Mouse (Mus musculus) urinary bladder, postnatal 10 days (tissue): ENCODE results near the gene Cpm.

Experiments used
- DNase-seq: peaks from one replicate; pipeline ENCODE4 v3.0.0; 2022; ENCODE audit warnings: low spot score

Gene Cpm

GRCm38 (mm10) chr10:117620934-117621501 is 8.3 kb upstream of the Cpm start:
- no peak for DNase-seq

- DNase-seq = no peak
Observed at GRCm38 (mm10) chr10:117621616-117622533, 7.4 kb upstream of the Cpm start.

GRCm38 (mm10) chr10:117623358-117623757 is 5.9 kb upstream of the Cpm start:
- DNase-seq = no peak

GRCm38 (mm10) chr10:117624222-117624621 is 5.1 kb upstream of the Cpm start:
- no peak for DNase-seq

- no peak for DNase-seq
Observed at GRCm38 (mm10) chr10:117624655-117625497, 4.4 kb upstream of the Cpm start.

GRCm38 (mm10) chr10:117625500-117626296 is 3.6 kb upstream of the Cpm start:
- no peak for DNase-seq

GRCm38 (mm10) chr10:117626297-117626613 is 3.0 kb upstream of the Cpm start:
- no peak for DNase-seq

- no peak for DNase-seq
Observed at GRCm38 (mm10) chr10:117626840-117627615, 2.3 kb upstream of the Cpm start.

- no peak for DNase-seq
Observed at GRCm38 (mm10) chr10:117627616-117627930, 1.7 kb upstream of the Cpm start.

- DNase-seq = no peak
Observed at GRCm38 (mm10) chr10:117627949-117628348, 1.4 kb upstream of the Cpm start.

- no peak for DNase-seq
Observed at GRCm38 (mm10) chr10:117628363-117629168, 734 bp upstream of the Cpm start.

- no peak for DNase-seq
Observed at GRCm38 (mm10) chr10:117630176-117630575, 876 bp downstream of the Cpm start.

- no peak for DNase-seq
Observed at GRCm38 (mm10) chr10:117630810-117631209, 1.5 kb downstream of the Cpm start.

- no peak for DNase-seq
Observed at GRCm38 (mm10) chr10:117631562-117632259, 2.4 kb downstream of the Cpm start.

- no peak for DNase-seq
Observed at GRCm38 (mm10) chr10:117632394-117632793, 3.1 kb downstream of the Cpm start.

- no peak for DNase-seq
Observed at GRCm38 (mm10) chr10:117633564-117634208, 4.4 kb downstream of the Cpm start.

GRCm38 (mm10) chr10:117634323-117635030 is 5.2 kb downstream of the Cpm start:
- no peak for DNase-seq

- DNase-seq = no peak
Observed at GRCm38 (mm10) chr10:117635078-117635771, 5.9 kb downstream of the Cpm start.
